Mouse (Mus musculus) liver, embryonic 11.5 days (tissue): ENCODE measurements around the gene Sh3rf3. TPM values are rescaled to one million over a fixed set of nuclear protein-coding genes. Genes with fewer than 3 reads are reported as not detected.

ENCODE experiments used
- ATAC-seq: fragments of 200-750 bp; cut with Nextera tagmentation; replicated peaks from 2 replicates; pipeline ENCODE4 v1.8.0; 2017; ENCODE audit warnings: moderate number of reproducible peaks, mild to moderate bottlenecking, moderate TSS enrichment, moderate library complexity; ENCODE audit not compliant: low FRiP score
- DNase-seq: peaks from one replicate; pipeline ENCODE4 v3.0.0-alpha.2; 2017; ENCODE audit warnings: low spot score
- H3K27ac ChIP-seq: fragments of 300-500 bp; sonication (generic); 2 replicates; pipeline ENCODE4 v1.5.1; 2014; ENCODE audit warnings: mild to moderate bottlenecking, low read depth, low read length, control low read depth
- H3K27me3 ChIP-seq: fragments of 300-500 bp; sonication (generic); replicated peaks from 2 replicates; pipeline ENCODE4 v1.6.1; 2014; ENCODE audit warnings: low read length, mixed read lengths; ENCODE audit not compliant: control insufficient read depth, insufficient read depth
- H3K36me3 ChIP-seq: fragments of 300-500 bp; sonication (generic); 2 replicates; pipeline ENCODE4 v1.6.1; 2014; ENCODE audit warnings: mild to moderate bottlenecking, low read length, moderate library complexity, mixed read lengths; ENCODE audit not compliant: control insufficient read depth, insufficient read depth
- H3K4me1 ChIP-seq: fragments of 300-500 bp; sonication (generic); replicated peaks from 2 replicates; pipeline ENCODE4 v1.6.1; 2014; ENCODE audit warnings: low read length, mixed read lengths; ENCODE audit not compliant: control insufficient read depth, insufficient read depth
- H3K4me2 ChIP-seq: fragments of 300-500 bp; sonication (generic); 2 replicates; pipeline ENCODE4 v1.6.1; 2014; ENCODE audit warnings: mild to moderate bottlenecking, control low read depth, moderate library complexity
- H3K4me3 ChIP-seq: fragments of 300-500 bp; sonication (generic); 2 replicates; pipeline ENCODE4 v1.5.1; 2014; ENCODE audit warnings: low read depth, low read length, control low read depth
- H3K9ac ChIP-seq: fragments of 300-500 bp; sonication (generic); 2 replicates; pipeline ENCODE4 v1.6.1; 2014; ENCODE audit warnings: low read depth, low read length, control low read depth
- H3K9me3 ChIP-seq: fragments of 300-500 bp; sonication (generic); 2 replicates; pipeline ENCODE4 v1.6.1; 2016; ENCODE audit warnings: low read length, inconsistent platforms, mixed read lengths; ENCODE audit not compliant: control insufficient read depth
- WGBS: fragments of 180-500 bp; shearing (Covaris S2); extraction: QIAGEN DNeasy Blood & Tissue Kit; methylation state at CpG from one replicate; pipeline ENCODE4 v1.1.7; 2014; 5-methylcytosine and 5-hydroxymethylcytosine counted together
- polyA plus RNA-seq: library from polyadenylated mRNA; unstranded; fragments of >200 nt; fragmentation: Nextera tagmentation; extraction: Ambion mirVana; gene quantifications from 2 replicates; pipeline ENCODE4 v1.2.1, GENCODE M21; 2014

Gene Sh3rf3
- polyA plus RNA-seq, 1 experiment from 2014 or later: not detected

DNA sequence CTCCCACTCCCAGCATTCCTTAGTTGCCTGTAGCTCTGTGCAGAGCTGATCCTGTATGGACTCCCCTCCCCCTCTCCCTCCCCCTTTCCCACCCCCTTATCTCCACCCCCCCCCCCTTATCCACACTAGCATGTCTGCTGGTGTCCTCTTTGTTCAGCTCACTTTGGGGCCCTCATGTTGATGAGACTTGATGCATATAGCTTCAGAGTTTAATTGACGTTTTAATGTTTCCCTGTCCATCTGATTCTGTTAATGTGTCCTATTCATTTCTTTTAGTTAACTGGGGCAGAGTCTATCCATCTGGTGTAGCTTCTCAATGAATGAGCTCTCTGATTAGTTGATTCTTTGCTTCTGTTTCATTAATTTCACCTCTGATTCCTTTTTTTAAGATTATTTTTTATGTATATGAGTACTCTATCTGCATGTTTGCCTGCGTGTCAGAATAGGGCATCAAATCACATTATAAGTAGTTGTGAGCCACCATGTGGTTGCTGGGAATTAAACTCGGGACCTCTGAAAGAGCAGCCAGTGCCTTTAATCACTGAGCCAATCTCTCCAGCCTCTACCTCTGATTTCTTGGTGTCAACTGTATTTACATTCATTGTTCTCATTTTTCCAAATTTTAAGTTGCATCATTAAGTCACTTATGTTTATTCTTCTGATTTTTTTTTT is 206.3 kb downstream of the Sh3rf3 start:
- no peak overlapping the region for H3K9ac ChIP-seq
- DNase-seq: no peak
- H3K9me3 ChIP-seq: no peaks in the 10 kb centered on the region
- ATAC-seq: no peak
- WGBS: 66% methylated on average over 3 of the region's 3 CpGs
- H3K36me3 ChIP-seq: no peaks in the 10 kb centered on the region
- no peak overlapping the region for H3K4me2 ChIP-seq
- no peaks in the 10 kb centered on the region for H3K27me3 ChIP-seq
- H3K4me1 ChIP-seq: no peaks in the 10 kb centered on the region
- no peak overlapping the region for H3K4me3 ChIP-seq
- H3K27ac ChIP-seq: no peak overlapping the region

DNA sequence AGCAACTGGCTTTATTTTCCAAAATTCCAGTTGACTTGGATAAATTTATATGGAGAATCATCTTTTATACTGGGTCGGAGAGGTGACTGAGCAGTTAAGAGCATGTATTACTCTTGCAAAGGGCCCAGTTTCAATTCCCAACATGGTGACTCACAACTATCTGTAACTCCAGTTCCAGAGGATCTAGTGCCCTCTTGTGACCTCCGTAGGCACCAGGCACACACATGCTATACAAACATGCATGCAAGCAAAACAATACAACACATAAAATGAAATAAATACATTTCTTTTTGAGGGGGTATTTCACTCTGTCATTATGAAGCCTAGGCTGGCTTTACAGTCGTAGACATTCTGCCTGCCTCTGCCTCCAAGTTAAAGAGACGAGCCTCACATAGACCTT is 237.3 kb downstream of the Sh3rf3 start:
- ATAC-seq: no peak
- WGBS: 77% methylated on average over 4 of the region's 4 CpGs
- H3K4me3 ChIP-seq: no peak overlapping the region

DNA sequence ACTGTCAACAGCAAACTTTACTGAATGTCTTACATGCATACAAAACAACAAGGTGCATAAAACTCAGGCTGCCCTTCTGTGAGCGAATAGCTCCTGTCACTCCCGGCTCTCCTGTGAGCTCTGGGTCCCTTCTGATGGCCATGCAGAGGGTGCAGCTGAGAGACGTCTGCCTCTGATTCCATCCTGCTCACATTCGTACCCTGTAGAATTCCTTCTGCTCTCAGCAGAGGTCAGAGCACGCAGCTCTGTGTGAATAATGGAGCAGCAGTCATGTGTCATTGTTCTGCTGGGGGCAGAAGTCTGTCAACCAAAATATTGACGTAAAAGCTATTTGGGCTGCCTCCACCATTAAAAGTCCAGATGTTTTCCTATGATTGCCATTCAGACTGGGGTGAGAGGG is 243.1 kb downstream of the Sh3rf3 start:
- 60% methylated on average over 6 of the region's 6 CpGs for WGBS
- DNase-seq (no peak), ATAC-seq (no peak)
- H3K36me3 ChIP-seq: no peaks in the 10 kb centered on the region
- no peak overlapping the region for H3K4me2 ChIP-seq
- H3K4me3 ChIP-seq: no peak overlapping the region
- no peaks in the 10 kb centered on the region for H3K4me1 ChIP-seq
- no peaks in the 10 kb centered on the region for H3K27me3 ChIP-seq
- H3K9ac ChIP-seq: no peak overlapping the region
- no peak overlapping the region for H3K27ac ChIP-seq
- H3K9me3 ChIP-seq: no peaks in the 10 kb centered on the region

More for the DNA sequence above, 237.3 kb downstream of the Sh3rf3 start:
- no peak for DNase-seq
- Histone ChIP-seq H3K27ac (no peak overlapping the region), H3K9ac (no peak overlapping the region), H3K4me1 (no peaks in the 10 kb centered on the region), H3K36me3 (no peaks in the 10 kb centered on the region), H3K4me2 (no peak overlapping the region), H3K9me3 (no peaks in the 10 kb centered on the region), H3K27me3 (no peaks in the 10 kb centered on the region)

DNA sequence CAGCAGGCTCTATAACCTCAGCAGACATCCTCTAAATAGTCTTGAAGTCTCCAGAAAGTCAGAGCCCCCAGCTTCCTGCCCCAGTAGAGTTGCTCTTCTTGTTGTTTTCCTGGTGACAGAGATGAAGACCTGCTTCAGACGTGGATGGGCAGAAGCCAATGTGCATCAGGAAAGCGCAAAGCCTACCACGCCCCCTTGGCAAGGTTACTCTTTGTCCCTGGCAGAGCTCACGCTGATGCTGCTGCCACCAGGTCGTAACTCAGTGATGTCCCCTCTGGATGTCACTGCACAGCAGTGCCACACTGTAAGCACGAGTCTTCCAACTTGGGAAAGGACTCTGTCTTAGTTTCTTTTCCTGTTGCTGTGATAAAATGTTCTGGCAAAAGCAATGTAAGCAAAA is 253.6 kb downstream of the Sh3rf3 start:
- no peaks in the 10 kb centered on the region for H3K4me1 ChIP-seq
- no peak overlapping the region for H3K4me2 ChIP-seq
- ATAC-seq: no peak
- 69% methylated on average over 6 of the region's 6 CpGs for WGBS
- no peaks in the 10 kb centered on the region for H3K27me3 ChIP-seq
- H3K9ac ChIP-seq: no peak overlapping the region
- no peak overlapping the region for H3K27ac ChIP-seq
- H3K4me3 ChIP-seq: no peak overlapping the region
- no peak for DNase-seq
- no peaks in the 10 kb centered on the region for H3K36me3 ChIP-seq
- H3K9me3 ChIP-seq: no peaks in the 10 kb centered on the region

DNA sequence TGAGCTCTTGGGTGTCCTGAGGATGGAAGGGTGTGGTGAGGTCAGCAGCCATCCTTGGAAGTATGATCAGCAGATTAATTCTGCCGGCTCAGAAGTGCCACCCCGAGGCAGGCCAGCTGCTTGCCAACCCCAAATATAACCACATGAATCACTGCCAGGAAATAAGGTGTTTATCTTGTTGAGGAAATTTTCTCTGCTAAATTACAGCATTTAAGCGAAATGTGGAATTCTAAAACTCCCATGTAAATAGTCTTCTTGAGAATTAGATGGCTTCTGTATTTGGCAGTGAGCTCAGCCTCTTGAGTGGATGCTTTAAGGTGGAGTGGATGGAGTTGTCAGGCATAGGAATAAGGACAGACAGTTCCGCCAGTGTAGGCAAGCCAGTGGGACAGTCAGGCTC is 259.7 kb downstream of the Sh3rf3 start:
- H3K9me3 ChIP-seq: no peaks in the 10 kb centered on the region
- H3K4me1 ChIP-seq: no peaks in the 10 kb centered on the region
- ATAC-seq: no peak
- 75% methylated on average over 4 of the region's 4 CpGs for WGBS
- H3K4me3 ChIP-seq: no peak overlapping the region
- no peak overlapping the region for H3K9ac ChIP-seq
- no peak for DNase-seq
- no peaks in the 10 kb centered on the region for H3K36me3 ChIP-seq
- no peak overlapping the region for H3K27ac ChIP-seq
- H3K27me3 ChIP-seq: no peaks in the 10 kb centered on the region
- H3K4me2 ChIP-seq: no peak overlapping the region

DNA sequence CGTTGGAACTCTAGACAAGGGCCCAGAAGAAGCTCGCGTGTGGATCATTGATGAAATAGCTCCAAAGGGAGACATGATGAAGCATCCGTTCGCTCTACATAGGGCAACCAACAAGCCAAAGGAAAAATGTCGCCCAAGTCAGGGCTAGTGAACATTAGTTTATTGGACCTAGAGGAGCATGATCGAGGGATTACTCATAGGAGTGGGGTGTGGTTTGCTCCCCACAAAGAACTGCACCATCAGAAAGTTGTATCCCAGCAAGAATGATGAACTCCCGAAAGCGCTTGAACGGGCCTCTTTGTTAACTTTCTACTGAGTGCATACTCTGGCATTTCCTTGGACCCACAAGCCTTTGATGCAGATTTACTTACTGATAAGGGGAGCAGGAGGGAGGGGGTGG is 263.5 kb downstream of the Sh3rf3 start:
- no peaks in the 10 kb centered on the region for H3K36me3 ChIP-seq
- WGBS: 90% methylated on average over 10 of the region's 10 CpGs
- ATAC-seq (no peak), DNase-seq (no peak)
- H3K4me1 ChIP-seq: no peaks in the 10 kb centered on the region
- H3K9me3 ChIP-seq: no peaks in the 10 kb centered on the region
- no peaks in the 10 kb centered on the region for H3K27me3 ChIP-seq
- H3K4me2 ChIP-seq: no peak overlapping the region
- H3K9ac ChIP-seq: no peak overlapping the region
- H3K4me3 ChIP-seq: no peak overlapping the region
- H3K27ac ChIP-seq: no peak overlapping the region

DNA sequence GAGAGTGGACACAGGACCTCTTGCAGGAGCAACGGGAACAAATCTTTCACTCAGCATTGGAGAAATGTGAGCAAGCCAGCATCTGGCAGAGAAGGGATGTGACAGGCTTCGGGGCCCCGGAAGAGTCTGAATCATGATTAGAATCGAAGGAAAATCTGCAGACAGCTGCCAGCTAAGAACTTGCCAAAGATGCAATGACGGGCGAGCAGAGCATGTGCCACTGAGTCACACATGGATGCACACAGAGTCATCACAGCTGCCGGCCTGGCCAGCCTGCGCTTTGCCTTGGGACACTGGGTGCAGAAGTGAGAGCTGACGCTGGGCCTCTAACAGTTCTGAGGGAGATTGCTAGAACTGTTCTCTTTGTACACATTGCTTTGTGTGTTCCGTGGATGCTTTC is 264.8 kb downstream of the Sh3rf3 start:
- Histone ChIP-seq H3K27me3 (no peaks in the 10 kb centered on the region), H3K4me3 (no peak overlapping the region), H3K36me3 (no peaks in the 10 kb centered on the region), H3K27ac (no peak overlapping the region), H3K9ac (no peak overlapping the region), H3K9me3 (no peaks in the 10 kb centered on the region), H3K4me2 (no peak overlapping the region), H3K4me1 (no peaks in the 10 kb centered on the region)
- 80% methylated on average over 10 of the region's 10 CpGs for WGBS
- DNase-seq: no peak
- no peak for ATAC-seq

DNA sequence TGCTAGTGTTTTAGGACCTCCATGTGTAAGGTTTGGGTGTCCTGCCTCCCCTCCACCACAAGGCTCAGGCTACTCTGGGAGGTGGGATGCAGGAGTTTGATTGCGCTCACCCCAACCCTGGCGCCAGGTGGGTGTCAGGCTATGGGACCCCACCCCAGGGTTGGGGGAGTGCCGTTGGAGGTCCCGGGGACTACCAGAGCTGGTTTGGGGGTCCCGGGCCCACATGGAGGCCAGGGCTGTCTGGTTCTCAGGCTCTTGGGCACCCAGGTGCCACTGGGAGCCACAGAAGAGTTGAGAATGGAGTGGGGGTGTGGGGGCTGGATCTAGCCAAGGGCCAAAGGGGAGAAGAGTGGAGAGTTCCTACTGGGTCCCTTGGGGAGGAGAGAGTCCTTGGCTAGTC is 272.4 kb downstream of the Sh3rf3 start:
- H3K27ac ChIP-seq: no peak overlapping the region

DNA sequence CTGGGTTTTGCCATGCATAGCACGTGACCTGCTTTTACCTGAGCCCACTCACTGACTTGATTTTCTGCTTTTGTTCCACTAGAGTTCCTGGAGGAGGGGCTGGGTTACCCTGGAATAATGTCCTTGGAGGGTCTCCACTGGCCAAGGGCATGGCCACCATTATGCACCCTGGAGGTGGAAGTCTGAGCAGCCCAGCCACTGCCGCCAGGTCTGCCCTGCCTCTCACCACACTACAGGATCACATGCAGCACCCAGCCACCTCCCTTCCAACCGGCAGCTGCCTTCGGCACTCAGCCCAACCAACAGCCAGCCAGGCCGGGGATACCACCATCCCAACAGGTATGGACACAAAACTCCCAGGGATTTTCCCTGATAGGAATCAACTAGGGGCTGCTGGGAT is 273.4 kb downstream of the Sh3rf3 start:
- Histone ChIP-seq H3K9ac (no peak overlapping the region), H3K4me1 (no peaks in the 10 kb centered on the region), H3K4me2 (no peak overlapping the region), H3K4me3 (no peak overlapping the region), H3K27ac (no peak overlapping the region), H3K9me3 (no peaks in the 10 kb centered on the region), H3K27me3 (no peaks in the 10 kb centered on the region), H3K36me3 (no peaks in the 10 kb centered on the region)
- 82% methylated on average over 5 of the region's 5 CpGs for WGBS
- DNase-seq (no peak), ATAC-seq (no peak)

More for the DNA sequence above, 272.4 kb downstream of the Sh3rf3 start:
- ATAC-seq: no peak
- H3K9ac ChIP-seq: no peak overlapping the region
- no peaks in the 10 kb centered on the region for H3K36me3 ChIP-seq
- no peak overlapping the region for H3K4me3 ChIP-seq
- no peak overlapping the region for H3K4me2 ChIP-seq
- 84% methylated on average over 5 of the region's 5 CpGs for WGBS
- DNase-seq: no peak
- H3K9me3 ChIP-seq: no peaks in the 10 kb centered on the region
- H3K4me1 ChIP-seq: no peaks in the 10 kb centered on the region
- no peaks in the 10 kb centered on the region for H3K27me3 ChIP-seq
